Mouse (Mus musculus): ENCODE results near the gene Mertk. TPM values are rescaled to one million over a fixed set of nuclear protein-coding genes. Genes with fewer than 3 reads are reported as not detected.

Gene Mertk
- polyA plus RNA-seq, 1 experiment, result 9.3 TPM

DNA sequence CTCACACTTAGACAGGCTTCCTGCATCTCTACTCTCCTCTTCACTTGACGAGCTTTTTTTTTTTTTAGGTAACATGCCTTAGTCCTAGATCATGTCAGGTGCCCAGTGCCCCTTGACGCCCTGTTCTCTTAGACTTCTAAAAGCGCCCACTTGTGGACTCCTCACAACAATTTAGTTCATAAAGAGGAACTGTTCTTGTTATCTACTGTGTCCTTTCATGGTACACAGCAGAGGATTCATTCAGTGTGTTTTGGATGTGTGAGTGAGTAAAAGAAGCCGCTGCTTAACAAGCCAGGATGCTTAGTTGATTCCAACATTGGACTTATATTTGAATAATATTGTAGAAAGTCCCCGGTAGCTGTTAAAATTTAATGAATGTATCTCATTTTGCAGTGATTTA lies 125.1 kb downstream of the Mertk start:
- Histone ChIP-seq H3K4me3 (ENCODE audit: insufficient read depth, low read length) (no peak overlapping the region), H3K4me1 (ENCODE audit: control insufficient read depth, insufficient read depth, low read length) (no peaks in the 10 kb centered on the region; the same call in 1 of the 2 replicates), H3K27ac (ENCODE audit: insufficient read depth, low read length) (no peak overlapping the region)
- no peak for TF ChIP-seq CTCF (IDR thresholded peaks at IDR 0.05; ENCODE audit: borderline replicate concordance, insufficient read depth, low read length)
- TF ChIP-seq POLR2A (IDR thresholded peaks at IDR 0.05; ENCODE audit: low read depth, low read length), result no peak

DNA sequence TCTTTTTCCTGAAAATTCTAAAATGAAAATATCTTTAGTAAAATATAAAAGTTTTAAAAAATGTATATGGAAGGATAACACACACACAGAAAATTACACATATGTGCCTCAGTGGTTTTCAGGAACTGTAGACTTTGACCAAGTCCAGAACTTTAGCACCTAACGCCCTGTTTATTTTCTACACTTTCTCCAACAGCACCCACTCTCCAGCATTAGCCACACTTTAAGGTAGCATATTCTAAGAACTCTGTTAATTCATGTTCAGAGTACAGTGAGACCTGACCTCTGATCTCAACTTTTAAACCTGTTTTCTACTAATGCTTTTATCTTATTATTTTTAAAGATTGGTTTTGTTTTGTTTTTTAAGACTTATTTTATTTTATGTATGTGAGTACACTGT lies 129.0 kb downstream of the Mertk start:
- Histone ChIP-seq H3K4me3 (ENCODE audit: insufficient read depth, low read length) (no peak overlapping the region), H3K4me1 (ENCODE audit: control insufficient read depth, insufficient read depth, low read length) (peaks cover 3% of the 10 kb centered on the region), H3K27ac (ENCODE audit: insufficient read depth, low read length) (no peak overlapping the region)
- TF ChIP-seq CTCF (IDR thresholded peaks at IDR 0.05; ENCODE audit: borderline replicate concordance, insufficient read depth, low read length), result no peak
- TF ChIP-seq POLR2A (IDR thresholded peaks at IDR 0.05; ENCODE audit: low read depth, low read length), result no peak

DNA sequence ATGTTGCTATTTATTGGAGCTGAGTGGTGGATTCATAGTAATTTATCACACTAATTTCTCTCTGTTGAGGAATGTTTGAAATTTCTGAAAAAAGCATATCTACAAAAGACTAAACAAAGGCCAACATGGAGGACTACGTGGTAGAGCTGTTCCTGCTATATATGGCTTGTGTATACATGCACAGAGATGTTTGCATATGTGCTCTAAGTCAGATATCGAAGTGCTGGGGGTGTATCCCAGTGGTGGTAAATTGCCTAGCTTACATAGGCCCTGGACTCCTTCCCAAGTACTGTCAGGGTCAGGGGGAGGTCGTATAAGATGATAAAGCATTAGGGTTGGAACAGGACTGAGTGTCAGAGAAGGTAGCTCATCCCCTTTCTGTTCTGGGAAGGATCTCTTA lies 133.9 kb downstream of the Mertk start:
- no peak overlapping the region; the same call in 1 of the 2 replicates for H3K27ac ChIP-seq (ENCODE audit: insufficient read depth, low read length)

DNA sequence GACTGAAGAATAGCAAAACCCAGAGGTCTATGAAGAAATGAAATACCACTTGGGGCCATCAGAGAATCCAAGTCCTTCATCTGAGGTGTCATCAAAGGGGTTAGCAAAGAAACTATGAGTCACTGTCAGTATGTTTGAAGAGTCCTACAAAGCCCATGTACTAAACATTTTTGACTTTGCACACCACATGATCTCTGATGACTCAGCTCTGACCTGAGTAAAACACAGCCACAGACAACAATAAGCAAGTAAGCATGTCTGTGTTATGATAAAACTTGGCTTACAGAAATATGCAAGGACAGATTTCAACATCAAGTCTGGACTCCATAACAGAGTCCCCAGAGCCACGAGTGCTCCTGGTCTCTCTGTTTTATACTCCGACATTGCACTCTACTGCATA lies 134.3 kb downstream of the Mertk start:
- Histone ChIP-seq H3K4me3 (ENCODE audit: insufficient read depth, low read length) (no peak overlapping the region), H3K4me1 (ENCODE audit: control insufficient read depth, insufficient read depth, low read length) (peaks cover 3% of the 10 kb centered on the region), H3K27ac (ENCODE audit: insufficient read depth, low read length) (no peak overlapping the region; the same call in 1 of the 2 replicates)
- TF ChIP-seq POLR2A (IDR thresholded peaks at IDR 0.05; ENCODE audit: low read depth, low read length) (no peak), CTCF (IDR thresholded peaks at IDR 0.05; ENCODE audit: borderline replicate concordance, insufficient read depth, low read length) (no peak)

More for the DNA sequence above, 133.9 kb downstream of the Mertk start:
- TF ChIP-seq POLR2A (IDR thresholded peaks at IDR 0.05; ENCODE audit: low read depth, low read length) (no peak), CTCF (IDR thresholded peaks at IDR 0.05; ENCODE audit: borderline replicate concordance, insufficient read depth, low read length) (no peak)
- Histone ChIP-seq H3K4me1 (ENCODE audit: control insufficient read depth, insufficient read depth, low read length) (peaks cover 3% of the 10 kb centered on the region), H3K4me3 (ENCODE audit: insufficient read depth, low read length) (no peak overlapping the region)

DNA sequence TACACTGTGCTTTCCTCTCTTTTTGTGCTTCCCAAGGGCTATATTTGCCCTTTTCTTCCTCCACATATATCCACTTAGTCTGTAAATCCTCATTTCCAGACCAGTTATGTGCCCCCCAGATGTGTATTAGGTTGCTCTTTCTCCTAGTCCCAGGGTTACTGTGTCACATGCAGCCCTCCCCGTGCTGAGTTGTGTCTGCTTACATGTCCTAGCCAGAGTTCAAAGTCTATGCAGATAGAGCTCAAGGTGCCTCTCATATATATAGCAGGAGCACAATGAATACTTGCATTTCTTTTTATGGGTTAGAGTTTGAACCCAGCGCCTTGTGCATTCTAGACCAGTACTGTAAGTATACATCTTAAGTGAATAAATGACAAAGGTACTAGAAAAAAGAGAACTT lies 134.7 kb downstream of the Mertk start:
- no peak overlapping the region for H3K27ac ChIP-seq (ENCODE audit: insufficient read depth, low read length)
- H3K4me1 ChIP-seq (ENCODE audit: control insufficient read depth, insufficient read depth, low read length), result peaks cover 3% of the 10 kb centered on the region
- no peak for TF ChIP-seq CTCF (IDR thresholded peaks at IDR 0.05; ENCODE audit: borderline replicate concordance, insufficient read depth, low read length)
- TF ChIP-seq POLR2A (IDR thresholded peaks at IDR 0.05; ENCODE audit: low read depth, low read length), result no peak
- no peak overlapping the region for H3K4me3 ChIP-seq (ENCODE audit: insufficient read depth, low read length)

DNA sequence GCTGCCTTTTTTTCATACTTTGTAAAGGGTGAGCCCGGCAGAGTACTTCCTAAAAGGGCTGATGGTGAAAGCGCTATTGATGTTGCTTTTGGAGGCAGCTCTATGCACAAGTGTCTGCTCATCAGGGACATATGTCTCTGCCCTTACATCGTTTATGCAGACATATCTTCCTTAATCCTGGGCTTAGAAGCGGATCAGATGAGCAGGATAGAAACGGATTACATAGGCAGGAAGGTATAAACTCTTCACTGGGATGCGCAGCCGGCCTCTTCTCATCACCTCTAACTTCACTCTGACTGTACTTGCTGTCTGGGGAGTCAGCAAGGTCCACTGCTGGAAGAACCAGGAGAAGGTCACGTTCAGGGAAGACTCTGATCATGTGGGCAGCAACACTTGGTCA lies 138.8 kb downstream of the Mertk start:
- no peak overlapping the region for H3K4me3 ChIP-seq (ENCODE audit: insufficient read depth, low read length)
- TF ChIP-seq POLR2A (IDR thresholded peaks at IDR 0.05; ENCODE audit: low read depth, low read length) (no peak), CTCF (IDR thresholded peaks at IDR 0.05; ENCODE audit: borderline replicate concordance, insufficient read depth, low read length) (no peak)
- H3K4me1 ChIP-seq (ENCODE audit: control insufficient read depth, insufficient read depth, low read length), result peaks cover 5% of the 10 kb centered on the region
- no peak overlapping the region for H3K27ac ChIP-seq (ENCODE audit: insufficient read depth, low read length)

DNA sequence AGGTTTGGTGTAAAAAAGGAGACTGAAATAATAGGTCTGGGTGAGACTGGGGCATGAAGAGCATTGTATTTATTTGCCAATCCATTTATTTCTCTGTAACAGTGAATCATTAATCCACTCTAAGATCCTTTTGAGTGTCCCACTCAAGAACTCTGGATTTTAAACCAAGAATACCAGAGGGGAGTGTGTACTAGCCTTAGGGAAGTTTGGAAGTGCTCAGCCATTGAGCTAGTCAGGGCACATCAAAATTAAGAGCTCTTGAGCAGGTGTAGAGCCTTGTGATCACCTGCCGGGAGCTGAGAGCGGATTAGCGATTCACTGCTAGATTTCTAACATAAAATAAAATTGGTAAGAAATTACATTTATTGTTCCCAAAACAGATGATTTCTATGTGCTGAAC lies 139.9 kb downstream of the Mertk start:
- no peak for TF ChIP-seq POLR2A (IDR thresholded peaks at IDR 0.05; ENCODE audit: low read depth, low read length)
- Histone ChIP-seq H3K27ac (ENCODE audit: insufficient read depth, low read length) (no peak overlapping the region), H3K4me3 (ENCODE audit: insufficient read depth, low read length) (no peak overlapping the region), H3K4me1 (ENCODE audit: control insufficient read depth, insufficient read depth, low read length) (peaks cover 3% of the 10 kb centered on the region; the same call in 1 of the 2 replicates)

DNA sequence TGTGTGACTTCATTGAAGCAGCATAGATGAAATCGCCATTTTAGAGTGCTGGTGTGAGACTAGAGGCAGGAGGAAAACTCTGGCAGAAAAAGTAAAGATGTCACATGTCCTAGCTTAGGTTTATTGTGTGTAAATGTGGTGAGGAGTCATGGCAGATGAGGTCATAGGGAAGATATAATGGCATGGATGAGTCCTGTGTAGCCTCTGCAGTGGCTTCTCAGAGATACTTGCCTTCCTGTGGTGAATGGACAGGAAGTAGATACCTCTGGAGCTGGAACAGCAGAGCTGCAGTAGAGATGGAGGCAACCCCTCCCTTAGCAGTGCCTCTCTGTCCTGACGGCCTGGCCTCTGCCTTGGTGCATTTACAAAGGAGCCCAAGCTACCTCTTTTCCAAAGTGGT lies 140.7 kb downstream of the Mertk start:
- no peak overlapping the region for H3K4me3 ChIP-seq (ENCODE audit: insufficient read depth, low read length)
- H3K27ac ChIP-seq (ENCODE audit: insufficient read depth, low read length), result no peak overlapping the region
- H3K4me1 ChIP-seq (ENCODE audit: control insufficient read depth, insufficient read depth, low read length), result peaks cover 3% of the 10 kb centered on the region; the same call in 1 of the 2 replicates
- TF ChIP-seq CTCF (IDR thresholded peaks at IDR 0.05; ENCODE audit: borderline replicate concordance, insufficient read depth, low read length) (no peak), POLR2A (IDR thresholded peaks at IDR 0.05; ENCODE audit: low read depth, low read length) (no peak)

DNA sequence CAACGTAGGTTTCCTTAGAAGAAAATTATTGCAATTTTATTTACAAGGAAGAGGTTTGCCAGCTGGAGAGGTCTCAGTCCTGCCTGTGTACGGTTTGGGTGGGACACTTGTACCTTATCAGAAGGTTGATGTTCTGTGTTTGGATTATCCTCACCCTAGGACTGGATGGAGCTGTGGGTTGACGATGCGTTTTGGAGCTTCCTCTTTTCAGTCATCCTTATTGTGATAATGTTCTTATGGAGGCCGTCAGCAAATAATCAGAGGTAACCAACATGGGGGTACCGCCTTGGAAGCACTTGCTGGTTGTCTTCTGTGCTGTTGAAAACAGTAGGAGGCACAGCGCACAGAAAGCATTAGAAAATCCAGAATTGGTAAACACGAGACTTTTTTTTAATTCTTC lies 143.7 kb downstream of the Mertk start:
- TF ChIP-seq POLR2A (IDR thresholded peaks at IDR 0.05; ENCODE audit: low read depth, low read length) (no peak), CTCF (IDR thresholded peaks at IDR 0.05; ENCODE audit: borderline replicate concordance, insufficient read depth, low read length) (no peak)
- H3K4me1 ChIP-seq (ENCODE audit: control insufficient read depth, insufficient read depth, low read length), result peaks cover 3% of the 10 kb centered on the region; the same call in 1 of the 2 replicates
- H3K27ac ChIP-seq (ENCODE audit: insufficient read depth, low read length), result no peak overlapping the region
- no peak overlapping the region for H3K4me3 ChIP-seq (ENCODE audit: insufficient read depth, low read length)

DNA sequence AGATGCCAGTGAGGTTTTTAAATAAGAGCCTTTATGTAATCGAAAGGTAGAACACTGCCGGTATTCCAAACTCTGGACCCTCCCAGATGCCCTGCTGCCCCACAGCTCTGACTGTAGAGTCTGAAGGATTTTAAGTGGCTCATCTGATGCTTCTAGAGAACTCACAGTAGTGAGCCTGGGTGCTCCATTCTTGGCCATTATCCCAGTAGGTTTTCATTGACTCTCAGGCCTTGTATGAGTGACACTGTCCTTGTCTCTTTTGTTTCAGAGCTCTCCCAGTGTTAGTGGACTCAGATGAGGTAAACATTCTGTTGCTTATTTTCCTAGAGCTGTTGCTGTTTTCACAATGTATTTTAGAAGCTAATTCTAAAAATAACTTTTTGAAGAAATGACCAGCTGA lies 151.3 kb downstream of the Mertk start:
- no peak for TF ChIP-seq POLR2A (IDR thresholded peaks at IDR 0.05; ENCODE audit: low read depth, low read length)
- TF ChIP-seq CTCF (IDR thresholded peaks at IDR 0.05; ENCODE audit: borderline replicate concordance, insufficient read depth, low read length), result no peak
- Histone ChIP-seq H3K4me1 (ENCODE audit: control insufficient read depth, insufficient read depth, low read length) (no peaks in the 10 kb centered on the region), H3K27ac (ENCODE audit: insufficient read depth, low read length) (no peak overlapping the region), H3K4me3 (ENCODE audit: insufficient read depth, low read length) (no peak overlapping the region)

Other genes starting within 250 kb of the Mertk start
- gene Spdye4c, start 107.7 kb upstream of the Mertk start, polyA plus RNA-seq (2011; ENCODE audit: insufficient read length, low read depth, missing spikeins), result not detected in 2 replicates
- gene Anapc1, start 11.6 kb upstream of the Mertk start, polyA plus RNA-seq (2011; ENCODE audit: insufficient read length, low read depth, missing spikeins), result 125 and 128 TPM in 2 replicates
- 26.8 and 27.2 TPM in 2 replicates for gene Tmem87b, start 119.2 kb downstream of the Mertk start, polyA plus RNA-seq (2011; ENCODE audit: insufficient read length, low read depth, missing spikeins)
- gene Fbln7, start 164.0 kb downstream of the Mertk start, polyA plus RNA-seq (2011; ENCODE audit: insufficient read length, low read depth, missing spikeins), result 0.50 and 1.7 TPM in 2 replicates
- 4.1 and 4.2 TPM in 2 replicates for gene Zc3h8, start 245.1 kb downstream of the Mertk start, polyA plus RNA-seq (2011; ENCODE audit: insufficient read length, low read depth, missing spikeins)

Data from embryonic fibroblast, embryonic 13.5 days (primary cell).